Mouse (Mus musculus): ENCODE results near the gene Gm10378.
"Not testable (repeated sequence)": the region's sequence is repeated elsewhere in the genome, so short reads cannot be mapped to it uniquely, and the experiment has no call there.

The Gm10378 gene

DNA sequence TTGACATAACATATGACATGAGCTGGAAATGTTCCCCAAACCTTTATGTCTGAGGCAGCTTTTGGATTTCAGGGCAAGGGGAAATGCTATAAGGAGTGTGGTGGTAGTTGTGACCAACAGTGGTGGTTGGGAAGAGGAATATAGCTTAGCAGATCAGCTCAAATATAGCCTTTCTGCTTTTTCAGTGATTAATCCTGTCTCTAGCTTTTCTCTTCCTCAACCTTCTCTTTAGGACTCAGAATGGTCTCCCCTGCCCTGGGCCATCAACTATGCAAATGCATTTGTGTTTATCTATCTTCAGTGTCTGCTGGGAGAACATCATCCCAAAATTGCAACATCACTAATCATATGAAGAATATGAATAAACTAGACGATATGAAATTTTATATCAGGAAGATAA is at the start of gene Gm10378:
Gene Gm10378, plus strand, starts transcription at position 301 of the 400 bp plus-strand sequence.
- DNase-seq (ENCODE audit: low read depth, low spot score) = not testable (repeated sequence)

DNA sequence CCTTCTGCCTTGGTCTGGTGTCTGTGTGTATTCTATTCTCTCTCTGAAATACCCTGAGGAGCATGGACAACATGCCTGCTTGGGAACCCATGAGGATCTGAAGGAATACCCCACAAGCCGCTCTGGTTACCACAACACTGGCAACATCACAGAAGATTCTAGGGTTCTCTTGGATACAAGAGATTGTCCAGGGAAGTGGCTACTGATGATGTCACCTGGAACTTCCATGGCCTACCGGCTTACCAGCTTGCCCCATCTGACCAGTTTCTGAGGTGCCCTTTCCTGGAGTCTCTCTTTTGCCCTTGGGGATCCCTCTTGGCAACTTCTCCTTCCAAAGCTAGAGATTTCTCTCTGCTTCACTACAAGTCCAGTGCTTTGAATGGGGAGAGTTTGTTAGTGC is 13.9 kb upstream of the Gm10378 start, which contains the start of gene Gm3633:
Gene Gm3633, minus strand, starts transcription at position 101 of the 400 bp plus-strand sequence.
- DNase-seq (ENCODE audit: low read depth, low spot score) = not testable (repeated sequence)
